Mouse (Mus musculus) lung, embryonic 15.5 days (tissue): ENCODE data around the gene Eprs. TPM values are rescaled to one million over a fixed set of nuclear protein-coding genes. Genes with fewer than 3 reads are reported as not detected.
A peak's percentile ranks its signal among the peaks of the same experiment; 100 is the strongest.

Experiments
- ATAC-seq: fragments of 200-750 bp; cut with Nextera tagmentation; 2 replicates; pipeline ENCODE4 v1.8.0; 2017; ENCODE audit warnings: moderate number of reproducible peaks, borderline replicate concordance; ENCODE audit not compliant: low FRiP score, low TSS enrichment; ENCODE audit errors: extremely low read depth
- H3K27ac ChIP-seq: fragments of 300-500 bp; sonication (generic); 2 replicates; pipeline ENCODE4 v1.5.1; 2015; ENCODE audit warnings: moderate library complexity, mild to moderate bottlenecking, inconsistent platforms
- H3K27me3 ChIP-seq: fragments of 300-500 bp; sonication (generic); 2 replicates; pipeline ENCODE4 v1.6.1; 2015; ENCODE audit warnings: inconsistent platforms
- H3K36me3 ChIP-seq: fragments of 300-500 bp; sonication (generic); 2 replicates; pipeline ENCODE4 v1.6.1; 2015; ENCODE audit warnings: inconsistent platforms
- H3K4me1 ChIP-seq: fragments of 300-500 bp; sonication (generic); 2 replicates; pipeline ENCODE4 v1.6.1; 2015; ENCODE audit warnings: inconsistent platforms
- H3K4me2 ChIP-seq: fragments of 300-500 bp; sonication (generic); 2 replicates; pipeline ENCODE4 v1.6.1; 2015; ENCODE audit warnings: inconsistent platforms, mild to moderate bottlenecking, moderate library complexity
- H3K4me3 ChIP-seq: fragments of 300-500 bp; sonication (generic); 2 replicates; pipeline ENCODE4 v1.5.1; 2015; ENCODE audit warnings: mild to moderate bottlenecking, inconsistent platforms
- H3K9ac ChIP-seq: fragments of 300-500 bp; sonication (generic); 2 replicates; pipeline ENCODE4 v1.6.1; 2015; ENCODE audit warnings: inconsistent platforms
- H3K9me3 ChIP-seq: fragments of 300-500 bp; sonication (generic); 2 replicates; pipeline ENCODE4 v1.6.1; 2016; ENCODE audit warnings: inconsistent platforms
- WGBS: fragments of 180-500 bp; shearing (Covaris S2); methylation state at CpG from one replicate; pipeline ENCODE4 v1.1.7; 2015; 5-methylcytosine and 5-hydroxymethylcytosine counted together
- polyA plus RNA-seq: library from polyadenylated mRNA; unstranded; fragments of >200 nt; fragmentation: Nextera tagmentation; extraction: Ambion mirVana; gene quantifications from 2 replicates; pipeline ENCODE4 v1.2.1, GENCODE M21; 2015

Eprs gene
- polyA plus RNA-seq, 1 experiment from 2014 or later, result 148 TPM

GRCm38 (mm10) chr1:185363526-185364182, 810 bp downstream of the Eprs start:
- no peak for ATAC-seq
- peak overlapping the region; percentile 96 for H3K4me3 ChIP-seq
- WGBS, result 1% methylated on average over 22 of the region's 22 CpGs
- no peaks in the 10 kb centered on the region for H3K27me3 ChIP-seq
- peak overlapping the region; percentile 73 for H3K4me2 ChIP-seq
- no peaks in the 10 kb centered on the region for H3K9me3 ChIP-seq
- H3K4me1 ChIP-seq, result peaks cover 24% of the 10 kb centered on the region
- peaks cover 6% of the 10 kb centered on the region; the same call in 1 of the 2 replicates for H3K36me3 ChIP-seq
- peak overlapping the region; percentile 93 for H3K9ac ChIP-seq
- peak overlapping the region; percentile 93 for H3K27ac ChIP-seq

GRCm38 (mm10) chr1:185364183-185364540, 1.3 kb downstream of the Eprs start:
- Histone ChIP-seq H3K9ac (peak overlapping the region; percentile 93), H3K27ac (peak overlapping the region; percentile 93; the same call in 1 of the 2 replicates), H3K9me3 (no peaks in the 10 kb centered on the region), H3K4me2 (peak overlapping the region; percentile 73), H3K4me3 (peak overlapping the region; percentile 96), H3K27me3 (no peaks in the 10 kb centered on the region), H3K36me3 (peaks cover 6% of the 10 kb centered on the region), H3K4me1 (peaks cover 24% of the 10 kb centered on the region)
- ATAC-seq, result no peak
- WGBS, result 28% methylated on average over 6 of the region's 6 CpGs

GRCm38 (mm10) chr1:185367383-185367782, 4.5 kb downstream of the Eprs start:
- Histone ChIP-seq H3K4me2 (no peak overlapping the region), H3K27me3 (no peaks in the 10 kb centered on the region), H3K4me1 (peaks cover 16% of the 10 kb centered on the region), H3K9ac (no peak overlapping the region), H3K9me3 (no peaks in the 10 kb centered on the region), H3K27ac (no peak overlapping the region), H3K36me3 (peaks cover 29% of the 10 kb centered on the region), H3K4me3 (no peak overlapping the region)
- no peak for ATAC-seq
- 85% methylated on average over 6 of the region's 6 CpGs for WGBS

GRCm38 (mm10) chr1:185369979-185370378, 7.1 kb downstream of the Eprs start:
- Histone ChIP-seq H3K4me3 (no peak overlapping the region), H3K36me3 (peaks cover 52% of the 10 kb centered on the region), H3K9ac (no peak overlapping the region), H3K4me2 (no peak overlapping the region), H3K27me3 (no peaks in the 10 kb centered on the region), H3K9me3 (no peaks in the 10 kb centered on the region), H3K4me1 (peaks cover 6% of the 10 kb centered on the region), H3K27ac (no peak overlapping the region)
- no peak for ATAC-seq
- 90% methylated on average over 6 of the region's 6 CpGs for WGBS

DNA sequence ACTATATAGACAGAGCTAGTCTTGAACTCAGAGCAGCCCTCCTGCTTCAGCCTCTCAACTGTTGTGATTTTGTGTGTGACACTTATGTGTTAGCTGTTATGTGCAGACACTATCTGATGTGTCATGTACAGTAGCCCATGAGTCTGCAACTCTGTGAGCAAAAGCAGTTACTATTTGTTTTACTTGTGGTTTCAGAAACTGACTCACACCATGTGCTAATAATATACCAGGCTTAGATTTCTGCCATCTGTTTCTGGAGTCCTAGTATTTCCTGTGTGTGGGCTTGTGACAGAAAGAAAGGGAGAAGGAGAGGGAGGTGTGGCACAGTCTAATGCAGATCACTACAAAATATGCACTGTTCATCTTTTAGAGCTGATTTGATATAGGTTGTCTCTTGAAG, 13.5 kb downstream of the Eprs start:
- H3K36me3 ChIP-seq, result peaks cover 87% of the 10 kb centered on the region

GRCm38 (mm10) chr1:185377429-185377828, 14.6 kb downstream of the Eprs start:
- H3K9me3 ChIP-seq, result no peaks in the 10 kb centered on the region
- WGBS, result 91% methylated on average over 2 of the region's 2 CpGs
- no peak overlapping the region for H3K4me3 ChIP-seq
- no peak for ATAC-seq
- H3K27me3 ChIP-seq, result no peaks in the 10 kb centered on the region
- H3K9ac ChIP-seq, result no peak overlapping the region
- peaks cover 86% of the 10 kb centered on the region for H3K36me3 ChIP-seq
- H3K4me1 ChIP-seq, result no peaks in the 10 kb centered on the region
- no peak overlapping the region for H3K4me2 ChIP-seq
- no peak overlapping the region for H3K27ac ChIP-seq

More for the DNA sequence above, 13.5 kb downstream of the Eprs start:
- Histone ChIP-seq H3K9me3 (no peaks in the 10 kb centered on the region), H3K27ac (no peak overlapping the region), H3K4me2 (no peak overlapping the region), H3K4me1 (no peaks in the 10 kb centered on the region), H3K27me3 (no peaks in the 10 kb centered on the region), H3K4me3 (no peak overlapping the region), H3K9ac (no peak overlapping the region)
- ATAC-seq, result no peak

DNA sequence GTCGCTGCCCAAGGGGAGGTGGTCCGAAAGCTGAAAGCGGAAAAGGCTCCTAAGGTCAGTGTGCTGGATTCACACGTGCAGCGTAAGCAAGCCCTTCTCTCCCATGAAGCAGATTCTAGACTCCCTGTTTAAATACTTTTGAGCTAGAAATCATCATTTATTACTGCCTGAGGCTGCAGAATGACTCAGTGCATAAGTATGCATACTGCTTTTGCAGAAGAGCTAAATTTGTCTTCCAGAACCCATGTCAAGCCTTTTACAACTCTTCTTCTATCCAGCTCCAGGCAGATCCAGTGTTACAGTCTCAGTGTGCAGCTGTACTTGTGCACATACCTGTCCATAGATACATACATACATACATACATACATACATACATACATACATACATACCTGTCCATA, 38.8 kb downstream of the Eprs start:
- Histone ChIP-seq H3K4me2 (no peak overlapping the region), H3K27me3 (no peaks in the 10 kb centered on the region), H3K4me3 (no peak overlapping the region), H3K4me1 (no peaks in the 10 kb centered on the region), H3K9ac (no peak overlapping the region), H3K36me3 (peaks cover 76% of the 10 kb centered on the region), H3K27ac (no peak overlapping the region), H3K9me3 (no peaks in the 10 kb centered on the region)
- 95% methylated on average over 5 of the region's 5 CpGs for WGBS
- ATAC-seq, result no peak

DNA sequence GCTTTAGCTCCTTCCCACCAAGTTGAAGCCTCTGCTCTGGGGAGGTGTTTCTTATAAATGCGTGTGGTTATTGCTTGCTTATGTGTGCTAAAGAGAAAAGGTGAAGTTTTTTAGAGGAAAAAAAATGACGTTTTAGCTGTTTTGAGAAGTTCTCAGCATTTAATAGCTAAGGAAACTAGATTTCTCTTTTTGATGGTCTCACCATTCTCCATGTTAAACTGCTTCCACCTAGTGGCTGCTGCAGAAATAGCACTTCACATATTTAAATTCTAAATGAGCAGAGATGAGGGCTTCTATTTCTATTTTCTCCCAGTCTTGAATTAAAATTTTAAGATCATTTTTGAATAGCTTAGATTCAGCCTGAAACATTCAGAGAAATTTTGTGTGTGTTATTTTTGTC, 41.2 kb downstream of the Eprs start:
- H3K4me3 ChIP-seq, result no peak overlapping the region
- H3K4me2 ChIP-seq, result no peak overlapping the region
- H3K27me3 ChIP-seq, result no peaks in the 10 kb centered on the region
- no peak overlapping the region for H3K9ac ChIP-seq
- WGBS, result 27% methylated on average over 2 of the region's 2 CpGs
- ATAC-seq, result no peak
- H3K27ac ChIP-seq, result no peak overlapping the region
- no peaks in the 10 kb centered on the region for H3K4me1 ChIP-seq
- H3K36me3 ChIP-seq, result peaks cover 76% of the 10 kb centered on the region
- H3K9me3 ChIP-seq, result no peaks in the 10 kb centered on the region

DNA sequence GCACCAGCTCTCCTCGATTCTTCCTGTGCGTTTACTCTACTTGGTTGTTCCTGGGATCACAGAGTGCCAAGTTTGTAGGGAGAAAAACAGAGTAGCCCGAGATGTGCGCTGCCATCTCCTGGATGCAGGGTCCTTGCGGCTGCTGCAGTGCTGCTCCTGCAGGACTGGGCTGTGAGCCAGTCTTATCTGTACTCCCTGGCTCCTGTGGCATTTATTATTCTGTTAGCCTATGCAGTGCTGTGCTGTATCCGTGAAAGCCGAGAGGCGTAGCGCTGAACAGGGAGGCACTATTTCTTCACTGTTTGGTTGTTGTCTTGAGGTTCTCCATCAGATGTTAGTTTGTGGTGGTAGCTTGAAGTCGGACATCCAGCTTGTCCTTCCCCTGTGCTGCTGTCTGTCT, 43.1 kb downstream of the Eprs start:
- H3K9ac ChIP-seq, result no peak overlapping the region
- WGBS, result 82% methylated on average over 10 of the region's 10 CpGs
- H3K36me3 ChIP-seq, result peaks cover 76% of the 10 kb centered on the region
- no peak overlapping the region for H3K4me3 ChIP-seq
- no peak overlapping the region for H3K4me2 ChIP-seq
- ATAC-seq, result no peak
- H3K27me3 ChIP-seq, result no peaks in the 10 kb centered on the region
- no peaks in the 10 kb centered on the region for H3K9me3 ChIP-seq
- no peak overlapping the region for H3K27ac ChIP-seq
- H3K4me1 ChIP-seq, result no peaks in the 10 kb centered on the region

DNA sequence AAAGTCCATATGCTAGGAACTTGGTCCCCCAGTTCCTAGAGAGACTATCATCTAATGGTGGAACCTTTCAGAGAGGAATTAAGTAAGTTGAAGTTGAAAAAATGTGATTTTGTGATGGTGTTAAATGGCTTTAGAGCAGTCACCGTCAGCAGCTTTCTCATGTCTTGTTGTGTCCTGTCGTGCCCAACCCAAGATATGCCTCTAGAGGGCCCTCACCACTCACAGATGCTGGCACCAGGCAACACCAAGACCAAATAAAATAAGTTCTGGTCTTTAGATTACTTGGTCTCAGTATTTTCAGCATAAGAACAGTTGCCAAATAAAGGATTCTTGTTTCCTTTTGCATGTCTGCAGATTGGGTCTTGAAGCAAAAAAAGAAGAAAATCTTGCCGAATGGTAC, 47.0 kb downstream of the Eprs start:
- WGBS, result 75% methylated on average over 3 of the region's 3 CpGs
- Histone ChIP-seq H3K36me3 (peaks cover 77% of the 10 kb centered on the region), H3K4me1 (no peaks in the 10 kb centered on the region)

GRCm38 (mm10) chr1:185418011-185418410, 55.2 kb downstream of the Eprs start:
- Histone ChIP-seq H3K4me1 (no peaks in the 10 kb centered on the region), H3K9me3 (no peaks in the 10 kb centered on the region), H3K4me3 (no peak overlapping the region), H3K4me2 (no peak overlapping the region), H3K27me3 (no peaks in the 10 kb centered on the region), H3K9ac (no peak overlapping the region), H3K27ac (no peak overlapping the region), H3K36me3 (peaks cover 72% of the 10 kb centered on the region)
- 87% methylated on average over 9 of the region's 9 CpGs for WGBS
- ATAC-seq, result no peak

More for the DNA sequence above, 47.0 kb downstream of the Eprs start:
- Histone ChIP-seq H3K4me2 (no peak overlapping the region), H3K27me3 (no peaks in the 10 kb centered on the region), H3K27ac (no peak overlapping the region), H3K4me3 (no peak overlapping the region), H3K9me3 (no peaks in the 10 kb centered on the region), H3K9ac (no peak overlapping the region)
- ATAC-seq, result no peak

DNA sequence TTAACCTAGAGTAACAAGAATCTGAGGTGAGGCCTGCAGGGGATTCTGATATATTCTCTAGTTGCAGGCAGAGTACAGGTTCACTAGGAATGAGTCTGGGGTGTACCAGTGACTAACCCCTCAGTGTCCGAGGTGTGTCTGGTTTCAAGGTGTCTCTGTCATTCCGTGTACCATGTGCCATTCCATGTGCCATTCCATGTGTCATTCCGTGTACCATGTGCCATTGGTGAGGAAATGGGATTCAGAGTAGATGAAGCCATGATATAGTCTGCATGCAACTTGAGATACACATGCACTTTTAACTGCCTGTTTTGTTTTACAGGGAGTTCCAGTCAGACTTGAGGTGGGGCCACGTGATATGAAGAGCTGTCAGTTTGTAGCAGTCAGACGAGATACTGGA, 57.0 kb downstream of the Eprs start:
- no peak for ATAC-seq
- WGBS, result 87% methylated on average over 5 of the region's 5 CpGs

GRCm38 (mm10) chr1:185420776-185421175, 57.9 kb downstream of the Eprs start:
- Histone ChIP-seq H3K9me3 (no peaks in the 10 kb centered on the region), H3K27ac (no peak overlapping the region), H3K36me3 (peaks cover 73% of the 10 kb centered on the region), H3K4me1 (no peaks in the 10 kb centered on the region), H3K4me3 (no peak overlapping the region), H3K27me3 (no peaks in the 10 kb centered on the region), H3K4me2 (no peak overlapping the region), H3K9ac (no peak overlapping the region)
- WGBS, result 86% methylated on average over 6 of the region's 6 CpGs
- ATAC-seq, result no peak

More for the DNA sequence above, 57.0 kb downstream of the Eprs start:
- no peaks in the 10 kb centered on the region for H3K4me1 ChIP-seq
- H3K27me3 ChIP-seq, result no peaks in the 10 kb centered on the region
- H3K36me3 ChIP-seq, result peaks cover 75% of the 10 kb centered on the region
- no peak overlapping the region for H3K4me2 ChIP-seq
- H3K27ac ChIP-seq, result no peak overlapping the region
- H3K9ac ChIP-seq, result no peak overlapping the region
- no peaks in the 10 kb centered on the region for H3K9me3 ChIP-seq
- H3K4me3 ChIP-seq, result no peak overlapping the region
